18 mouse cellular contexts compared by ENCODE assay signal in the genomic region with DNA sequence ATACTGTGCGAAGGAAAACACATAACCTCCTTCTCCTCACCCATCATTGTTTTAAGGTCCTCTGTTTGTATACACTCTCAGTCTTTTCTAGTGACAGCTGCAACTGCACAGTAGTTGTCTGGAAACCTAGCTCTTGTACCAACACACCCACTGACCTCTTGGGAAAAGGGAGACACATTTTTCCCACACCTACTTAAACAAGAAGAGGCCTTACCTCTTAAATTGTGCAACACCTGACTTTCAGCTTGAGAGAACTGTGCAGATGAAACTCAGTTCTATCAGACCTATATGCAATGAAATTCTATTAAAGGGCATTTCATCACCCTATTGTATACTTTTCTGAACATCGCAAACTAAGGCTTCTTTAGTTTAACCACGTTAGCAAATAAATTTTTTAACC.
"Had no signal": no experiment of that assay in that cellular context is flagged by ENCODE, and none has a peak within 500 bp of the region (broad histone marks: within the 10 kb centered on the region; RNA-seq: fewer than 3 reads in every experiment).

No protein-coding gene starts in this region.

- H3K4me2 ChIP-seq: liver, embryonic 11.5 days; liver, embryonic 13.5 days; liver, embryonic 15.5 days; lung, embryonic 15.5 days; midbrain, embryonic 13.5 days; midbrain, embryonic 15.5 days; neural tube, embryonic 12.5 days; stomach, embryonic 15.5 days had no signal

- ATAC-seq: liver, postnatal 0 days; midbrain, embryonic 13.5 days; midbrain, embryonic 15.5 days had no signal

- H3K36me3 ChIP-seq: liver, embryonic 13.5 days; liver, embryonic 15.5 days; lung, embryonic 15.5 days; midbrain, embryonic 13.5 days; midbrain, embryonic 15.5 days; neural tube, embryonic 12.5 days; stomach, embryonic 15.5 days had no signal

- H3K9me3 ChIP-seq: liver, embryonic 13.5 days; liver, embryonic 15.5 days; lung, embryonic 15.5 days; megakaryocyte, embryonic 14.5 days; midbrain, embryonic 13.5 days; midbrain, embryonic 15.5 days; neural tube, embryonic 12.5 days; stomach, embryonic 15.5 days had no signal

- H3K27ac ChIP-seq: liver, embryonic 13.5 days; liver, embryonic 15.5 days; lung, embryonic 15.5 days; macrophage; midbrain, embryonic 13.5 days; midbrain, embryonic 15.5 days; neural tube, embryonic 12.5 days; stomach, embryonic 15.5 days; stomach, postnatal 0 days had no signal

- H3K4me1 ChIP-seq: liver, embryonic 13.5 days; liver, embryonic 15.5 days; megakaryocyte, embryonic 14.5 days; midbrain, embryonic 13.5 days; midbrain, embryonic 15.5 days; neural tube, embryonic 12.5 days; stomach, embryonic 15.5 days had no signal

- H3K4me3 ChIP-seq: liver, embryonic 13.5 days; liver, embryonic 15.5 days; lung, embryonic 15.5 days; megakaryocyte, embryonic 14.5 days; midbrain, embryonic 13.5 days; midbrain, embryonic 15.5 days; neural tube, embryonic 12.5 days; stomach, embryonic 15.5 days had no signal

- H3K9ac ChIP-seq: liver, embryonic 13.5 days; liver, embryonic 15.5 days; liver, postnatal 0 days; lung, embryonic 15.5 days; midbrain, embryonic 13.5 days; midbrain, embryonic 15.5 days; neural tube, embryonic 12.5 days; stomach, embryonic 15.5 days had no signal

- DNase-seq: liver; liver, embryonic 13.5 days; liver, postnatal 0 days; lung, adult 2 months; right cerebral cortex, postnatal 14 days; thymus, adult 2 months; thymus, postnatal 25 days; thymus, postnatal 4 days had no signal

- H3K27me3 ChIP-seq: liver, embryonic 13.5 days; liver, embryonic 15.5 days; lung, embryonic 15.5 days; megakaryocyte, embryonic 14.5 days; neural tube, embryonic 12.5 days; stomach, embryonic 15.5 days had no signal
